ENCODE assay signal across 8 mouse cellular contexts in the genomic region with DNA sequence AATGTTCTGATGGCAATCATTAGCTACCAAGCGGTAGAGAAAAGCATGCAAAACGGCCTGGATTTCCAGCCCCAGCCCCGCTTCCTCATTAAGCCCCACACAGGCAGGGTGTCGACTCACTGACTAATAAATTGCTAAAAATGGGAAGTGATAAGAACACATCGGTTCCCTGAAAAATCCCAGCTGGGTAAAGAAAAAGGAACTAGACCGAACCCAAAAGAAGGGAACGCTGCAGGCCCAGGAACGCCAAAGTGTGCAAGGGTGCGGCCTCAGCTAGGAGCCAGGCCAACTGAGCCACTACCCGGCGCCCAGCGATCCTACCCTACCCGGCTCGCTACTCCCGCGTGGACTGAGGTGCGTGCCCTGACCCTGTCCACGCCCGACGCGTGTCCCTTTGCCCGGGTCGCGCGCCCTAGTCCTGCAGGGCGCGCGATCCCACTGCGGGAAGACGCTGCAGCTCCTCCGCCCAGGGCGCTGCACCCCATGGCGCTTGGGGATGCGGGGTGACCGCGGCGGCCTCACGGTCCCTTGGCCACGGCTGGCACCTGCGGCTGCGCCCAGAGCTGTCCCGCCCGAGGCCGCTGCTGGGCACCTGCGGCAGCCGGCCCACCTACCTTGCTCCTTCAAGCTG. TPM values are rescaled to one million over a fixed set of nuclear protein-coding genes. Genes with fewer than 3 reads are reported as not detected.
DNase-seq lines count a peak whose midpoint lies in the region; ATAC-seq and TF ChIP-seq lines count a peak whose summit lies in the region.

No protein-coding gene starts in this region.

- TF ChIP-seq CTCF in E14TG2a.4 (conservative IDR thresholded peaks at IDR 0.05; ENCODE audit: low read length), result no peak

- H3K4me3 ChIP-seq in E14TG2a.4 (replicated peaks; ENCODE audit: low read length), result peak overlapping the region; percentile 82
- H3K4me3 ChIP-seq in embryonic facial prominence, embryonic 14.5 days (ENCODE audit: low read depth, low read length), result peak overlapping the region; percentile 60
- H3K4me3 ChIP-seq in hindbrain, embryonic 11.5 days (ENCODE audit: low read depth, low read length), result peak overlapping the region; percentile 67
- H3K4me3 ChIP-seq in liver, embryonic 12.5 days, result peak overlapping the region; percentile 46

- H3K9ac ChIP-seq in embryonic facial prominence, embryonic 14.5 days (ENCODE audit: low read depth, low read length), result peak overlapping the region; percentile 61
- H3K9ac ChIP-seq in hindbrain, embryonic 11.5 days (ENCODE audit: low read depth, low read length), result peak overlapping the region; percentile 62
- H3K9ac ChIP-seq in liver, embryonic 12.5 days, result no peak overlapping the region

- no peaks in the 10 kb centered on the region for H3K36me3 ChIP-seq in E14TG2a.4 (ENCODE audit: insufficient read depth, low read length)
- no peaks in the 10 kb centered on the region for H3K36me3 ChIP-seq in embryonic facial prominence, embryonic 14.5 days (ENCODE audit: control insufficient read depth, insufficient read depth, low read length)
- no peaks in the 10 kb centered on the region for H3K36me3 ChIP-seq in hindbrain, embryonic 11.5 days (ENCODE audit: control insufficient read depth, insufficient read depth, low read length)
- H3K36me3 ChIP-seq in liver, embryonic 12.5 days, result no peaks in the 10 kb centered on the region

- ATAC-seq in embryonic facial prominence, embryonic 14.5 days (ENCODE audit: low read depth), result peak; percentile 48
- ATAC-seq in hindbrain, embryonic 11.5 days (ENCODE audit: low FRiP score), result peak; percentile 43; the same call in 1 of the 2 replicates
- no peak for ATAC-seq in liver, embryonic 12.5 days

- H3K27ac ChIP-seq in embryonic facial prominence, embryonic 14.5 days (replicated peaks; ENCODE audit: low read depth, low read length), result no peak overlapping the region
- H3K27ac ChIP-seq in hindbrain, embryonic 11.5 days (ENCODE audit: low read depth, low read length), result no peak overlapping the region; the same call in 1 of the 2 replicates
- H3K27ac ChIP-seq in liver, embryonic 12.5 days, result no peak overlapping the region

- peaks cover 57% of the 10 kb centered on the region for H3K27me3 ChIP-seq in E14TG2a.4 (ENCODE audit: insufficient read depth, low read length)
- H3K27me3 ChIP-seq in embryonic facial prominence, embryonic 14.5 days (replicated peaks; ENCODE audit: control insufficient read depth, insufficient read depth, low read length), result peaks cover 51% of the 10 kb centered on the region
- H3K27me3 ChIP-seq in hindbrain, embryonic 11.5 days (ENCODE audit: control insufficient read depth, insufficient read depth, low read length), result peaks cover 27% of the 10 kb centered on the region
- peaks cover 54% of the 10 kb centered on the region for H3K27me3 ChIP-seq in liver, embryonic 12.5 days (replicated peaks)

- 8% methylated on average over 25 of the region's 46 CpGs for WGBS in embryonic facial prominence, embryonic 14.5 days
- WGBS in hindbrain, embryonic 11.5 days, result 4% methylated on average over 45 of the region's 46 CpGs
- 2% methylated on average over 46 of the region's 46 CpGs for whole genome bisulfite sequencing in liver, embryonic 12.5 days (ENCODE audit: insufficient replicate concordance)

- H3K9me3 ChIP-seq in E14TG2a.4 (ENCODE audit: low read length), result no peaks in the 10 kb centered on the region
- H3K9me3 ChIP-seq in embryonic facial prominence, embryonic 14.5 days (ENCODE audit: control insufficient read depth, low read length), result no peaks in the 10 kb centered on the region
- H3K9me3 ChIP-seq in hindbrain, embryonic 11.5 days (ENCODE audit: control insufficient read depth, low read length), result no peaks in the 10 kb centered on the region
- H3K9me3 ChIP-seq in liver, embryonic 12.5 days (replicated peaks), result no peaks in the 10 kb centered on the region

- H3K4me2 ChIP-seq in embryonic facial prominence, embryonic 14.5 days (ENCODE audit: low read depth, low read length), result peak overlapping the region; percentile 96
- peak overlapping the region; percentile 100 for H3K4me2 ChIP-seq in hindbrain, embryonic 11.5 days (replicated peaks; ENCODE audit: low read depth, low read length)
- peak overlapping the region; percentile 73 for H3K4me2 ChIP-seq in liver, embryonic 12.5 days

- H3K4me1 ChIP-seq in E14TG2a.4 (replicated peaks; ENCODE audit: low read depth, low read length), result peaks cover 9% of the 10 kb centered on the region; the same call in 1 of the 2 replicates
- H3K4me1 ChIP-seq in embryonic facial prominence, embryonic 14.5 days (ENCODE audit: control insufficient read depth, insufficient read depth, low read length), result no peaks in the 10 kb centered on the region
- no peaks in the 10 kb centered on the region for H3K4me1 ChIP-seq in hindbrain, embryonic 11.5 days (replicated peaks; ENCODE audit: control insufficient read depth, insufficient read depth, low read length)
- 0 out of 2 replicates have a peak, but pooled peaks cover 5% of the 10 kb centered on the region for H3K4me1 ChIP-seq in liver, embryonic 12.5 days

- peak; percentile 26 for DNase-seq in embryo, embryonic 9.5 days (ENCODE audit: extremely low spot score)
- no peak for DNase-seq in embryo, embryonic 10 days (ENCODE audit: low spot score)
- DNase-seq in embryonic facial prominence, embryonic 14.5 days (ENCODE audit: low spot score), result no peak
- peak; percentile 40 for DNase-seq in hindbrain, embryonic 11.5 days (ENCODE audit: low spot score)
- peak; percentile 49 to 59 for DNase-seq in monocyte, adult 2 months (ENCODE audit: low read depth in 1 of 2, low spot score in 2 of 2)
- no peak for DNase-seq in yolk sac, embryonic 10.5 days (ENCODE audit: low spot score)

RNA-seq across cellular contexts. Expression of a gene that starts 0.9 kb away (rescaled TPM):
- polyA plus RNA-seq in embryonic facial prominence, embryonic 14.5 days (2014; fragmentation: Nextera tagmentation; extraction: Ambion mirVana), result 6.9 and 7.0 TPM in 2 replicates
- polyA plus RNA-seq in hindbrain, embryonic 11.5 days (2014; fragmentation: Nextera tagmentation; extraction: Ambion mirVana), result 2.5 and 4.0 TPM in 2 replicates
- 0.47 and 0.57 TPM in 2 replicates for polyA plus RNA-seq in liver, embryonic 12.5 days (2016; fragmentation: Nextera tagmentation; extraction: Ambion mirVana)

Comparison
In these comparisons a context has a peak if more than half of its experiments do, and no peak if none do; other contexts are left out.
1. DNase-seq: peak in embryo, embryonic 9.5 days (single experiment), hindbrain, embryonic 11.5 days (single experiment) and monocyte, adult 2 months (2 of 2); none in embryo, embryonic 10 days (single experiment), embryonic facial prominence, embryonic 14.5 days (single experiment) and yolk sac, embryonic 10.5 days (single experiment).
2. Peak in every context shown above with its lines, with median percentiles within 50 percentile points of each other: H3K4me3 ChIP-seq and H3K4me2 ChIP-seq.